Mouse (Mus musculus): ENCODE data around the gene Bbof1. TPM values are rescaled to one million over a fixed set of nuclear protein-coding genes. Genes with fewer than 3 reads are reported as not detected.

Gene Bbof1
- total RNA-seq, 2 experiments from 2014 or later = 1.9 to 2.4 TPM

- peak; percentile 27 for DNase-seq
Observed at GRCm38 (mm10) chr12:84400068-84400467, 8.8 kb upstream of the Bbof1 start.

DNA sequence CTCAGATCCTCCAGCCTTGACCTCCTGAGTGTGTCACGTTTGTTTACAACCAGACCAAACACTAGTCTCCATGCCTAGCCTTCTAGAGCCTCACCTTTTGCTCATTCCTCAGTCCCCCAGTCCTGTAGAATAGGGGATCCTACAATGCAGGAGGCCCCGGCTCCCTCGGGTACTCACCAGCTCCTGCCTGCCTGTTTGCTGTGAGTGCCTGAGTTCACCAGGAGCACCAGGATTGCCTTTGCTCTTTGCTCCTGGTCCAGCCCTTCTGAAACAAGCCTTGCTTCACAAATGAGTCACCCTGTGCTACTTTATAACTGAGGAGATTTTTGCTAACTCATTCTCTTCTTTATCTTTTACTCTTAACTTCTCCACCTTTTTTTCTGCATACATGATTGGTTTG is 8.2 kb upstream of the Bbof1 start:
- DNase-seq = peak; percentile 52 to 64

DNA sequence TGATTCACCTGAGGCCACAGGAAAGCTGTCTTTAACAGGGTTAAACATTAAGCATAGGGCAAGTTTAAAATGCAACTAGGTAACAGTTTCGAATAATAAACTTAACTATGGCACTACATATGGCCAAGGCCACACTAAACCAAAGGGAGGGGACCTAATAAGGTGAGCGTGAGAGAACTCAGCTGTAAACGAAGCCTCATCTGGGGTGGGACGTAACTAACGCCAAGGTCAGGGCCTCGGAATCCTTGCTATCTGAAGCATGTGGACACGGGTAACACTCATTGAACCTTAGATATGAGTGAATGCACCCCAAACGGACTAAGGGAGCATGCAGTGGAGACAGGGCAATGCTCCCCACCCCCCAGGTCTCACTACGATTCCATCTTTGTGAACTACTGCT is 5.9 kb upstream of the Bbof1 start:
- DNase-seq = no peak

DNA sequence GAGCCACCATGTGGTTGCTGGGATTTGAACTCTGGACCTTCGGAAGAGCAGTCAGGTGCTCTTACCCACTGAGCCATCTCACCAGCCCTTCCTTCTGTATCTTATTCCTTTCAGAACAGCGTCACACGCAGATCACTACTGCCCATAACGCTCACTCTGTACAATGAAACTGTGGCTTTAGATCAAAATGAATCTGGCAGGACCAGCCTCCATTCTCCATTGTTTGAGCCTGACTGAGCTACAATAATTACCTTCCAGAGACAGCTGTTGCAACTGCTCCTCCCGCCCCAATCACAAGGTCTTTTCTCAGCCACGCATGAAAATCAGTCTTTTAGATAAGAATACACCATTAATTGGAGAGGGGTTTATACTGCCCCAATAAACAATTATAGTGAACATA is 4.3 kb upstream of the Bbof1 start:
- no peak for DNase-seq

- DNase-seq = no peak
Observed at GRCm38 (mm10) chr12:84407259-84407658, 1.6 kb upstream of the Bbof1 start.

DNA sequence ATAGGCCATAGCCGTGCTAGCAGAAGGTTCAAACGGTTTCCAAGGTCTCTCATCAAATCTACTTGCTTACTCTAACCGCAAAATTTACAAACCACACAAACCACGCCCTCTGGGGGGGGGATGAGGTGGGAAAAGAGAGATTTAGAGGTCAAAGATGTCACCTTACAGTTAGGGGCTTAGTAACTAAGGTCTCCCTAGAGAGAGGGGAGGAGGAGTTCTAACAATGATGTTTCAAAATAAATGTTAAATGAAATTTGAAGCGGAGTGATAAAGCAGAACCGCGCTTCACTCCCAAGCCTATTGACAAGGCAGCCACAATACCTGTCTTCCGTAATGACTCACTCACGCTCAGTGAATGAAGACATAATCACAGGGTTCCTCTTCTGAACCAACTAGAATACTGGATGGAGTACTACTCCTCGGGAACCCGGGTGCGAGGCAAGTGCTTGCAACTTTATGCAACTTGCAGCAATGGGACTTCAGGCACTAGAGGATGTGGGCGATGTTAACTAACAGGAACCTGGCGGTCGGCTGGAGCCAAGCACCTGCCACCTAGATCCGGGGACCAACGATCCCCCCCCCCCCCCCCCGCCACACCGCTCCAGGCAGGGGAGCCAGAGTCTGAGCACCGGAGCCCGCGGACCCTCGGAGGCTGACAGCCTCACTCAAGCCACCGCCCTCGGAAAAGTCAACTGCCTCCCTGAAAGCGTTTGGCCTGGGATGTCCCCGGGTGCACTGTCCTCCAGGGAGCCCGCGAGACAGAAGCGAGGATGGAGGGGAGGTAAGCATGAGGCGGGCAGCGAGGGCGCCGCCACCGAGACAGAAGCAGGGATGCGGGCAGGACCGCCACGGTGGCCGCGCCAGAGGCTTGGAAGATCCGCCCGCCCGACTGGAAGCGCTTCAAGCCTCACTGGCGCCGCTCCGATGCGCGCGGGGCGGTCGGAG is 725 bp upstream of the Bbof1 start:
- peak; percentile 28 to 40 for DNase-seq

GRCm38 (mm10) chr12:84416834-84417604 is 8.1 kb downstream of the Bbof1 start, which contains the start of gene Rnf113a2:
Rnf113a2 (plus strand) TSS chr12:84417196.
- peak; percentile 85 to 89 for DNase-seq

DNA sequence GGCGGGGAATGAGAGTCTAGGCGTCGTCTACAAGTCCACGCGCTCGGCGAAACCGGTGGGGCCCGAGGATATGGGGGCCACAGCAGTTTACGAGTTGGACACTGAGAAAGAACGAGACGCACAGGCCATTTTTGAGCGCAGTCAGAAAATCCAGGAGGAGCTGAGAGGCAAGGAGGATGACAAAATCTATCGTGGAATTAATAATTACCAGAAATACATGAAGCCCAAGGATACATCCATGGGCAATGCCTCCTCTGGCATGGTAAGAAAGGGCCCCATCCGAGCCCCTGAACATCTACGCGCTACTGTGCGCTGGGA is 8.7 kb downstream of the Bbof1 start:
- DNase-seq = no peak

- no peak for DNase-seq
Observed at GRCm38 (mm10) chr12:84423990-84424389, 15.1 kb downstream of the Bbof1 start.

DNA sequence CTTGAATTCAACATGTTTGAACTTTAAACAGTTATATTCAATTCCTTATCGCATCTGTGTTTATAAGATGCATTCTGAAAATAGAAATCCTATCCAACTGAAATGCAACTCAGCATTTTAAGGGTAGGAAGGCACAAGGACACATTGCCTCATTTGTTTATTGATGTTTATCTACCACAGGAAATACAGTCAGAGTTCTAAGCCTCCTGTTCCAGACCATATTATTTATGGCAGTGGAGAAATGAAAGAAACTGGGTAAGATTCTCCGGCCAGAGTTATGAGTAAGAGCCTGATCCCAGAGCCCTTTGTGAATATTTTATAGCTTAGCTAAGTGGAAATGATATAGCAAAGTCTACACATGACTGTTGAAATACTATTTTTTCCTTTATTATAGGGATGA is 21.0 kb downstream of the Bbof1 start:
- no peak for DNase-seq

DNA sequence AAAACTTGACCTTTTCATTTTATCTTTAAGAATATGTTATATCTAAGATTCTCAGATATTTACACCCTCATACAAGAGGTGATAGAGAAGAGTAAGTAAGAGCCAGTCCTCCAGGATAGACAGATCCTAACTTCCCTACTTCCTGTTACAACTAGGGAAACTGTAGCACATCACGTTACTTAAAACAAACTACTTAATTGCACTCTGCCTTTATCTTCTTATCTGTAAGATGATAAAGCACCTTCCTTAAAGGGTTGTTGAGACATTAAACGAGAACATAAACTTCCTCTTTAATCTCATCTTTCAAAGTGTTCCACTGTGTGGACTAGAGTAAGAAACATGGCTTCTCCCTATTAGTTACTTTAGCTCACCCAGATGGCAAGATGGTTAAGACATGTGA is 29.8 kb downstream of the Bbof1 start:
- no peak for DNase-seq

DNA sequence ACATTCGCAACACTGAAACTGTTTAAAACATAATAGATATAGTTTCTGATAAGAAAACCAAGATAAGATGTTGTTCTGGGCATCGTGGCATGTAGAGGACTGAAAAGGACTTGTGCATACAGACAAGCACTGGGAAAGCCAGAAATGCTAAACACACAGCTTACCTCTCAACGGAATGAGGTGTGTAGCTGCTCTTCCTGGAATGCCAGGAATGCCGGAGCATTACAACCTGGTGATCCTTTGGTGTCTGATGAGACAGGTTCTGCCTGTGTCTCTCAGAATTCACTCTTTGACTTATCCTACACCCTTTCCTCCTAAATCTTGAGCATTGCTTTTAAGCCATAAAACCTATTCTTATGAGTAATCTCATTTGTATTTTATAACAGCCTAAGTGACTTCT is 33.7 kb downstream of the Bbof1 start:
- DNase-seq = no peak

DNA sequence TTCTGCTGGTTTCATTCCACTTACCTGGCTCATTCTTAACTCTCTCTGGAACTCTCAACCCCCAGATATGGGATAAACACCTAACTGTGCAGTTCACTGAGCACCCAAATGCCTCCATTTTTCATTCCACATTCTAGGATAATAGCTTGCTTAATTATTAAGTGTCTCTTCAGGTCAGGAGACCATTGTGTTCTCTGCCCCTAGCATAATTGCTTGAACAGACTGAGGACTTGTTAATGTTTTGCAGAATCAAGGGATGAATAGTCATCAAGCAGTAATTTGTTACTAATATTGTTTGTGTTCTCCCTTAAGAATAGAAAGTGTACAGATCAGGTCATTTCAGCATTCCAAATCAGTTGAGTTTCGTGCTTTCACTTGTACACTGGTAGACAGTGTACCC is 38.5 kb downstream of the Bbof1 start:
- no peak for DNase-seq

DNA sequence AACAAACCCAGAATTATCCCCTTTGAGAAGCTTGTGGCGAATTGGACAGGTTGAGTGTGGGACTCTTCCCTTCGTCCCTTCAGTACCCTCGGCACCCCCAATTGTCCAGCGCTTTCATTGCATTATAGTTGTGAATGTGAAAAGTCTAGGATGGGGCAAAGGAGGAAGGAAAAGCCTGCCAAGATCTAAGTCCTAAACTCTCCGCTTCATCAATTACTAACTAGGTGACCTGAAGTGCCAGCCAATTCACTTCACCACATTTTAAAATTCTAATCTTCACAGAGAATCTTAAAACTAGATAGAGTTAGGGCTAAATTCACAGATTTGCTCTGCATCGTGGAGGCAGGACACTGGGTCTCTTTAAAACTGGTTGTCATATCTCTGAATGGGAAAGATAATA is 39.3 kb downstream of the Bbof1 start:
- DNase-seq = no peak

GRCm38 (mm10) chr12:84449887-84450286 is 41.0 kb downstream of the Bbof1 start:
- DNase-seq = no peak

DNA sequence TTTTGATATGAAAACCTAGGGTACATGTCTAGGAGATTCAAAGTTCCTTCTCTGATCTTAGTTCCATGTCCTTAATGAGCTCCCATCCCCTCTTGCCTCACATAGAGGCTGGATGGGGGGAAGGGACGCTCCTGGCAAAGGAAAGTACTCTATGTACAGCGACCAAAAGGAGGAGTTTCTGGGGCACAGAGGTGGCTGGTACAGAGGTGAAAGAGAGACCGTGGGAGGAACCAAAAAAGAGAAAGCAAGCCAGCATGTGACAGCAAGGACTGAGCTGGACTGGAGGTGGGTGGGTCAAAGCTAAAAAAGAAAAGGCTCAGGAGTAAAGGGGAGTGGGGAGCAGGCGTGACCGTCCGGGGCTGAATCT is 41.5 kb downstream of the Bbof1 start:
- DNase-seq = peak; percentile 45 to 54

- peak; percentile 96 to 97 for DNase-seq
Observed at GRCm38 (mm10) chr12:84450718-84451646, 42.1 kb downstream of the Bbof1 start, which contains the start of the genes Aldh6a1 and Lin52. Aldh6a1 (minus strand) TSS chr12:84451004. Lin52 (plus strand) TSS chr12:84451422.

- peak in 1 of 2 experiments; percentile 12 for DNase-seq
Observed at GRCm38 (mm10) chr12:84451801-84452200, 42.9 kb downstream of the Bbof1 start.

GRCm38 (mm10) chr12:84456911-84457310 is 48.0 kb downstream of the Bbof1 start:
- DNase-seq = no peak

- DNase-seq = peak in 1 of 2 experiments; percentile 9
Observed at GRCm38 (mm10) chr12:84459845-84460244, 51.0 kb downstream of the Bbof1 start.

DNA sequence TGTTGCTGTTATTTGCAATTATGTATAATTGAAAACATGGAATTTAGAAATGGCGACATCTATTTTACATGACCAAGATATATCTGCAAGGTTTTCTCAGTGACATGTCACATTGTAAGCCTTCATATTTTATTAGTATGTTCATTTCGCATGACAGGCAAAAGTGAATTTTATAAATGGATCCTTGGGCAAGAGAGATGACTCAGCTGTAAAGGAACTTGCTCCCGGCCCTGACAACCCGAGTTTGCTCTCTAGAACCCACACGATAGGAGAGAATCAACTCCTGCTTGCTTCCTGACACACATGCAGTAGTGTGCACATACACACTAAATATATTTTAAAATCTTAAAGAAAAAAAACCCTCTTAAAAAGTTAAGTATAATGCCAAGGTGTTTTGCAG is 52.5 kb downstream of the Bbof1 start:
- DNase-seq = peak; percentile 27 to 38

DNA sequence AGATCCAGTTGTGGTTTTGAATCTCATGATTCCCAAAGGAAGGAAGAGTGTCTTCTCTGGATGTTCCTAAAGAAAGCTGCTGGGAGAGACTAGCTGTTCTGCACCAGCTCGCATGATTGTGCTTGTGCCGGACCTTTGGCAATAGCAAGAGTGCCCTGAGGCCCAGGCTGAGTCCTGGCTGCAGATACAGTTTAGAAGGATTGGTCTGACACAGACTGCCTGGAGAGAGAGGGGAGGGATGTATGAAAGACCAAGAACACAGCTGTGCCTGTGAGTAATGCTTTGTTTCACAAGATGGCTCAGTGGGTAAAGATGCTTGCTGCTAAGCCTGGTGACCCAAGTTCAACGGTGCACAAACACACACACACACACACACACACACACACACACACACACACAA is 54.0 kb downstream of the Bbof1 start:
- no peak for DNase-seq

Data from adrenal gland, postnatal 36 days (tissue).